Mouse (Mus musculus) layer of hippocampus, postnatal 10 days (tissue): ENCODE results near the gene Gmds. TPM values are rescaled to one million over a fixed set of nuclear protein-coding genes. Genes with fewer than 3 reads are reported as not detected.

Experiments used
- DNase-seq, 2 experiments: peaks; one replicate each; pipeline ENCODE4 v3.0.0; 2021; ENCODE audit warnings: low spot score in 2 of 2
- total RNA-seq, 2 experiments: library from RNA; stranded (reverse); gene quantifications; 2 replicates each; pipeline ENCODE4 v1.2.3; 2021

Gmds gene
- total RNA-seq, 2 experiments from 2014 or later = 19.4 to 21.1 TPM

GRCm38 (mm10) chr13:31892913-31893514 lies 445.5 kb downstream of the Gmds start:
- DNase-seq = no peak

DNA sequence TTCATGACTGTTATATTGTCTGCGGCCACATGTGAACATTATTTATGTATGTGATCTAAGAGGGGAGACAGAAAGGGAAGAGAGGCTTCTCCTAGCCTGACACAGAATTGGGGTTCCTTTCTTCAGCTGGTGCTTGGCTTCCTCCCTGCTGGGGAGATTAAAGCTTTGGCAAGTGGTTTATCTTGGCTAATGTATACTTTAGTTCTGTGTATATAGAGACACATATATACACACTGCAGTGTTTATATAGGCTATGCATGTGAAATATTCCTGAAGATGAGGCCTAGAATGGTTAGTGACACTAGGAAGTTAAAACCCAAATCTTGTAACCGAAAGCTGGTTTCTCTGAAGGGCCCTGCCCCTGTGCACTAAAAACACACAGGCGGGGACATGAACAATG lies 450.0 kb downstream of the Gmds start:
- no peak for DNase-seq

DNA sequence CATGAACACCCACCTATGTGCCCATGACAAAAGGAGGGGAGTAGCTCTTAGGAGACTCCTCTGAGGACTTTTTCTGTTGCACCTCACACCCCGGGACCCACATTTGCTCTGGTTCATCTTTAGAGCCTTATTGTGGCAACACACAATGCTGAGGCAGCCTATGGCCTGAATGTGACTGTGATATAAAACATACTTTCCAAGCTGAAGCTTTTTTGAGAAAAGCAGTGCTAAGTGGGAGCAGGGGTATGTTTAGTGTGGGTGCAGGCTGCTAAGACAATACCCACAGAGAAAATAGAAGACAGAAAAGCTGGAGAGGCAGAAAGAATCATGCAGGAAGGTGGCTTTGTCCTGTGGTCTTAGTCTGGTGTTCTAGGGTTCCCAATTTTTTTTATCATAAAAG lies 452.8 kb downstream of the Gmds start:
- DNase-seq = no peak

GRCm38 (mm10) chr13:31878805-31879477 lies 459.6 kb downstream of the Gmds start:
- no peak for DNase-seq

DNA sequence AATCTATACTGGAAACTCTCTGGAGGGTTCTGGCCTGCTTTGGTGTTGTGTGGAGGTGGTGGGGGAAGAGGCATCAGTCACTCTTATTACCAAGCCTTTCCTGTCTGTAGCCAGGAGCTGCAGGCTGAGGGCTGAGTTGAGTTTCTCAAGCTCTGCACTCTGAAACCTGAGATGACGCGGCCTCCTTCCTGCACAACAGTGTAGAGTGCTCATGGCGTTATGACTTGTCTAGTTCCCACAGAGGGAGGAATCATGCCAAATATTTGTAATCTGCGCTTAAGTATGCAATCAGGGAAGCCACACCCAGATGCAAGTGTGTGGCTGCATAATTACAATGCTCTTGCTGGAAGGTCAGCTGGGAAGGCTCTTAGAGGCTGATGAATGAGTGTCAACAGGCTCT lies 461.5 kb downstream of the Gmds start:
- no peak for DNase-seq

DNA sequence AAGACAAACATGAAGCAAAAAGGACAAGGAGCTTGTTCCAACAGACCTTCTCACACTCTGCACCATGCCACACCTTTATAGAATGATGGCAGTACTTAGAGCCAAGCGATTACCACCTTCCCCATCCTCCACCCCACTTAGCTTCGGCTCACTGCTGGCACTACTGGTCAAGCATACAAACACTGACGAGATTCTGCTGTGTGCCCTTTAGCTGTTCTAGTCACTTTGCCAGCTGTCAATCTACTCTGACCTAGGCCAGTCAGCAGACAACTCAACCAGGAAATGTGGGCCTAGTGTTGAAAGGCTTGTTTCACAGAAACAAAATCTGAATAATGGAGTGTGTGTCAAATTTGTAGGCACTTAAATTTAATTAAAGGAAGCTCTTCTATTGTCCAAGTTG lies 464.1 kb downstream of the Gmds start:
- DNase-seq = no peak

DNA sequence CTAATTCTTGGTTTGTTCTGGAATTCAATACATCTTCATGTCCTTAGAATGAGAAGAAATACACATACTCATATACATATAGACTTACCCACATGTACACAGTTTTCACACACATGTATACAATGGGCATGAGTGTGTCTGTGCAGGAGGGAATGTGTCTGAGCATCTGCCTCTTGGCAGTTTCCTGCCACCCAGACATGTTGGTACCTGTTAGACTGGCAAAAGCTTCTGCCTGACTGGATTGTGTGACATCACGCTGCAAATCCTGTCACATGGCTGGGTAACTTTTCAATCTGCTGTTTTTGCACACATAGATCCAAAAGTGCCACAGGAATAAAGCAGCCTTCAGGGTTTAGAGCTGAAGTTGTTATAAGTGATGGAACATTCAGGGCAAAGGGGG lies 465.3 kb downstream of the Gmds start:
- no peak for DNase-seq

- no peak for DNase-seq
These were observed 473.8 kb downstream of the Gmds start for GRCm38 (mm10) chr13:31864786-31865185.

DNA sequence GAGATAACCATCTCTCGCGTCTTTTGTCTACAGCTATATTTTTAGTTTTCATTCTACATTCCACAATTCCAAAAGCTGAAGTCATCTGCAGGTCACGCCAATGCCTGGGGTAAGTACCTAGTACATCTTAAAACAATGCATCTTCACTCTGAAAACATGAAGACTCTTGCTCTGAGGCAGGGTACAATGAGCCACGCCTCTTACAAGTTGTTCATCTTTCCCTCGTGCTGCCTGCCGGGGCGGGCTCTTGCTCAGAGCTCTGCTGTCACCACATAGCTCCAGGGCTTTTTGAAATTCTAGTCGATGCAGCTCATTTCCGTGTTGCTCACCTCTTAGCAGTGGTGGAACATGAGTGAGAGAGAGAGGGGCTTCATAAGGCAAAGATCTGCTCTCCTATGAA lies 475.1 kb downstream of the Gmds start:
- no peak for DNase-seq

GRCm38 (mm10) chr13:31860200-31860599 lies 478.3 kb downstream of the Gmds start:
- DNase-seq = no peak

DNA sequence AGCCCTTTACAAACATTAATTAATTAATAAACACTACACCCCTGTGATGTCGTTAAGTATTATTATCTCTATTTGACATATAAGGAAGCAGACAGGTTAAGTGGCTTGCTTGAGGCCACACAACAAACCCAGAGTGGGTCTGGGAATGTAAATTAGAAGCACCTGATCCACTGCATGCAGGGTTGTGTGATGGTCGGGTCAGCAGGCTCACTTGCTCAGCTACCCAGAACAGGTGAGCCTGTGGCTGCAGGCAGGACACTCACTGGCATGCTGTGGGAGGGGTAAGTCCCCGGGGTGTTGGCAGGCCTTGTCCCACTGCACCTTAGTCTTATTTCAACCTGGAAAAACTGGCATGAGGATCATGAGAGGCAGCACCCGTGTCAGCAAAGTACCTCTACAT lies 484.5 kb downstream of the Gmds start:
- no peak for DNase-seq

DNA sequence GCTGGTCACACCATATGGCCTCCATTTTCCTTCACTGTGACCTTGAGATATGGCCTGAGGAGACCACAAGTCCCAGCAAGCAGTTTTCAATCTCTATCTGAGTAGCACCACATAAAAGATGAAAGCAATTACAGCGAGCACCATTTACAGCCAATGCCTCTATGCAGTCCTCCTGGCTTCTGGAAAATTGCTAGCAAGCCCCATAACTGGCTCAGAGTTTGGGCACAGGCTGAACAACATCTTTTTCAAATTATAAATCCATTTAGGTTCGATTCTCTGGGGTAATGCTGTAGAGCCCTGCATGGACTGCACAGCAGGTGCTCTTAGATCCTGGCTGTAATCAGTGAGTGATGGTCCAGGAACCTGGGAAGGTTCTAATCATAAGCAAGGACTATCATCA lies 485.0 kb downstream of the Gmds start:
- no peak for DNase-seq

GRCm38 (mm10) chr13:31849258-31849971 lies 489.1 kb downstream of the Gmds start:
- no peak for DNase-seq

- DNase-seq = no peak
These were observed 502.7 kb downstream of the Gmds start for GRCm38 (mm10) chr13:31835802-31836201.

- no peak for DNase-seq
These were observed 508.2 kb downstream of the Gmds start for GRCm38 (mm10) chr13:31830332-31830731.

DNA sequence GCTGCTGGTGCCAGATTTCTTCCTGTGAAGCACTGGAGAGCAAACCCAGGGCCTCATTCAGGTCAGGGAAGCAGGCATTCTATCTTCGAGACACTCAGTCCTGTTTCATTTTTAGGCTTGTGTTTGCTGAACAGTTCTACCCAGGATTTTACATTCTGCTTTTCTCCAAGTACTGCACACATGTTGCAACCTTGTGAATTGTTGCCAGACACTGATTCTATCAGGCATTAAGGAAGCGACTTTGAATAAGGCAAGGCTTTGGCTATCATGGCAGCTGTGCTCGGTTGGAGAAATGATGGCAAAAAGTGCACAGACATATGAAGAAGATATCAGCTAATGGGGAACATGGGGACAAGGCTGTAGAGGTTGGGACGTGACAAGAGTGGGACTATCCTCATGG lies 510.1 kb downstream of the Gmds start:
- no peak for DNase-seq

DNA sequence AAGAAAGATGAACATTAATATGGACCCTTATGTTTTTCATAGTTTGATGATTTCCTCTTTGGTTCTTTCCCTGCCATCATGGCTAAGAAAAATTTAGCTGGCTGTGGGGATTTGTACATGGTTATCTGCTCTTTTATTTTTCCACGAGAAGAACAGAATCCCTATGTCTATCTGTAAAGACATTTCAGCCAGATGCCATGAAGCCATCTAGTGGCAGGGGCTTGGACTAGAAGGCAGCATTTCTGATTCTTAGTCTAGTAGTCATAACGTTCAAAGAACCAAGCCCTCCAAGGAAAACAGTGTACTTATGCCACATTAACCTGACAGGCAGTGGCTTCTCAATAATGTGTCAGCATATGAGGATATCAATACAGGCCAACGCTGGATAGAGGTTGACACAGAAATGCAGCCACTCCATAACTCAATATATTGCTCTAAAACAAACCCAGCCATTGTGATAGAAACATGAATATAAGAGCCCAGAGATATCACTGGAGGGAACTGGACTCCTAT lies 510.7 kb downstream of the Gmds start:
- DNase-seq = no peak

DNA sequence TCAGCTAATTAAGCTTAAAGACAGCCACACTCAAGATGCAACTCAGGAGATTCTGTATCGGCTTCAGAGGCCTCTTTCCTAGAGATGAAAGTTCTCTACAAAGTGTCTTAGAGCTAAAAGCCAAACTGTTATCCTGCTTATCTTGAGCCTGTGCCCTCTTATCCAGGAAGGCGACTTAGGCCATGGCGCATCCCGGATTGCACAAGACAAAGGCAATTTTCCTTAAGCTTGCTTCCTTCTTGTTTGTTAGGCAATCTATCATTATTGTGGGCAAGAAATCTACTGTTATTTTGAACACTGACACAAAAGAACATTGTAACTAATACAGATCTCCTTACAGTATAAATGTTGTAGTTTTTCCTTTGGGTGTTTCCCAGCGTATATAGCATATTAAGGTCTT lies 511.4 kb downstream of the Gmds start:
- DNase-seq = no peak

DNA sequence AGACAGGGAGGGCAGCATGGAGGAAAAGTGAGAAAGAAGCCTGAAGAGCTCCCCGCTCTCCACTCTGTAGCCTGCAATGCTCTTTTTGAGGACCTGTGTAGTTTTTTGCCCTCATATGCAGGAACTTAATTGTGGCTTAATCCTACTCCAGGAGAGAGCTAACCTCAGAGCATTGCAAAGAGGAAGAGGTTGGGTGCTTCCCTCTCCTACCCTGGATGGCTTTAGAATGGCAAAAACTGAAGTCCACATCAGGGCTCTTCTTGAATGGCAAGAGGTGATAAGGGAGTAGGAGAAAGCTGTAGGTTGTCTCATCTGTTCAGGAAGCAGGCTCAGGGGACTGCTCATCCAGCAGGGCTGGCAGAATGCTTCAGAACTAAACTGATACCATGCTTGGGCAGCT lies 513.4 kb downstream of the Gmds start:
- DNase-seq = no peak

GRCm38 (mm10) chr13:31823316-31823715 lies 515.2 kb downstream of the Gmds start:
- DNase-seq = no peak

- DNase-seq = no peak
These were observed 517.5 kb downstream of the Gmds start for GRCm38 (mm10) chr13:31821050-31821449.

DNA sequence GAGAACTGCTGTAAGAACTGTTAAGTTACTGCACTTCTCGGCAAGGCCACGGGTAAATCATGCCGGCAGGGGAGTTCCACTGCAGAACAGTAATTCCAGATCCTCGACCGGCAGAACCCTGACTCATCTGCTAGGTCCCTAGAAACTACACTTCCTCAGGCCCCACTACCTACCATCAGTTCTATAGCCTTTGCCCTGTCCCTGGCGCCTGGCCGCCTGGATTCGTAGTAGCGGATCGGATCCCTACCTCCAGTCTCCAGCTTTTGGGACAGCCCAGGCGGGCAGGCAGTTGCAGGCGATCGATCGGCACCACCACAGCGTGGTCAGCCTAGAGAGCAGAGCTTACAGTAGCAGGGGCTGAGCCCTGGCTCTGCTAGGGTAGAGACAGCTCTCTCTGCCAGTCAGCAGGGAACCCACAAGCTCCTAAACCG lies 517.9 kb downstream of the Gmds start:
- no peak for DNase-seq
